Mouse (Mus musculus) CD4-positive helper T cell, adult 2 months (primary cell): ENCODE measurements around the gene Tom1l1.

Experiments used
- DNase-seq: peaks from one replicate; pipeline ENCODE4 v3.0.0-alpha.2; 2012; ENCODE audit warnings: low read depth, missing footprints, low spot score

Tom1l1 gene

GRCm38 (mm10) chr11:90616431-90616830 is 71.7 kb downstream of the Tom1l1 start:
- peak; percentile 34 for DNase-seq

DNA sequence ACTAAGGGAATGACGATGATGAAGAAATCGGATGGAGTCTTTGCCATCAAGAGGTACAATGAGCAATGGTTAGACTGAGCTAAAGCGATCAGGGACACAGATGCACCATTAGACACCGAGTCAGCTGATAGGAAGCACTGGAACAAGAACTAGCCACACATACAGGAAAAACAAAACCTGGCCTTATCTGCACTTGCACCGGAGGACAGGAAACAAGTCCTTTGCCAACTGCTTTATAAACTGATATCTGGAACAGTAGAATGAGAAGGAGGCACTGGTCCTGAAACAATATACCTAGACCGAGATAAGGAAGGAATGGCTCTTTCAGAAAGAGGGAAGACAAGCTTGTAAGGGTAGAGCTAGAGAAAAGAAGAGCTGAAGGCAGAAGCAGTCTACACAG is 73.4 kb downstream of the Tom1l1 start:
- no peak for DNase-seq

DNA sequence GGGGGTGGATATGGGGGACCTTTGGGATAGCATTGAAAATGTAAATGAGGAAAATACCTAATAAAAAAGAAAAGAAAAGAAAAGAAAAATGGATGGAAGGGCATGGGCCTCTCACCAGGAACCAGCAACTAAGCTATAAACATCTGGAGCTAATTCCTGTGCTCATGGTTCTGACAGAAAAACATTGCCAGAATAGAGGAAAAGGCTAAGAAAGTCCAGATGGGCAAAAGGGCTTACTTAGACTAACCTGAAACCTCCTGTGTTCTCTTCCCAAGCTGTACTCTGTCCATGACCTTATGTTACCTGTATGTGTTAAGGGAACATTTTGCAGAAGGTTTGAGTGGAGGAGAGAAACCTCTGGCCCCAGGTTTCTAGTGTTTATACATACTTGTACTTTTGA is 76.0 kb downstream of the Tom1l1 start:
- DNase-seq, result no peak

DNA sequence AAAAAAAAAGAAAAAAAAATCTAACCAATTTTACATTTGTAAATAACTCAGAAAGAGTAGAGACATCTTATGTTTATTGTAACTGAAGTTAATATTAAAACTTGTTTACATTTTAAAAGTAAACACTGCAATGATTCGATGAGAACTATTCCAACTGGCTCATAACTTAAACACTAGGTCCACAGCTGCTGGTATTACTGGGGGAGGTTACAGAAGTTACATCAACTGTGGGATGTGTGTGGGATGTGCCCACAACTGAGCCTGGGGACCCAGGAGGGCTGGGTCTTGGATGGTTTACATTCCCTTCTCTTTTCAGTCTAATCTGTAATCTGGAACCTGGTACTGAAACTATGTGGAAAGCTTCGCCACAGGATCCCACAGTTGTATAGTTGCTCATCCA is 85.1 kb downstream of the Tom1l1 start:
- DNase-seq, result no peak

DNA sequence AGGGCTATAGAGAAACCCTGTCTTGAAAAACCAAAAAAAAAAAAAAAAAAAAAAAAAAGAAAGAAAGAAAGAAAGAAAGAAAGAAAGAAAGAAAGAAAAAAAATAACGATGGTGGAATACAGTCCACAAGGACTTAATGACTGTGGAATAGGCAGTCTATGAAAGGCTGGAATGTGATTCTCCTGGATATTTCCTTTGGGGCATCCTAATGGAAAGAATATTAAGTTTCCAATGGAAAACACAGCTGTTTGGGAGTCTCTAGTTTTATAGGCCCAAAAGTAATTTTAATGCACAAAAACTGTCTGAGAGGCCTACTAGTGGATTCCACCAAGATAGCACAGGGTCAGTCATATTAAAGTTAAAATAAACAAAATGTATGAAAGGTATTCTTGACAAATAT is 92.3 kb downstream of the Tom1l1 start:
- no peak for DNase-seq
